Mouse (Mus musculus) brain, embryonic 14.5 days (tissue): ENCODE results near the gene Bax. TPM values are rescaled to one million over a fixed set of nuclear protein-coding genes. Genes with fewer than 3 reads are reported as not detected.

ENCODE experiments used
- DNase-seq: peaks from one replicate; pipeline ENCODE4 v3.0.0-alpha.2; 2011; ENCODE audit warnings: low read depth
- CTCF ChIP-seq: fragments of 200-500 bp; IDR thresholded peaks from 2 replicates; pipeline ENCODE4 v1.5.1; 2012; ENCODE audit warnings: inconsistent platforms, mild to moderate bottlenecking, moderate library complexity, borderline replicate concordance; ENCODE audit not compliant: insufficient read depth, insufficient read length; ENCODE audit errors: extremely low read depth
- POLR2A ChIP-seq: fragments of 200-500 bp; IDR thresholded peaks from 2 replicates; pipeline ENCODE4 v1.6.1; 2012; ENCODE audit warnings: mild to moderate bottlenecking, inconsistent platforms, borderline replicate concordance; ENCODE audit not compliant: poor library complexity, insufficient read depth, insufficient read length, severe bottlenecking; ENCODE audit errors: extremely low read depth
- polyA plus RNA-seq: library from polyadenylated mRNA; depleted of rRNA; stranded (reverse); fragments of >200 nt; gene quantifications from 2 replicates; pipeline ENCODE4 v1.2.3, GENCODE M21; 2012; rRNA removed

Bax gene
- polyA plus RNA-seq, result 168 and 237 TPM in 2 replicates

- TF ChIP-seq POLR2A (peak; percentile 94), CTCF (no peak)
- DNase-seq, result peak; percentile 98
Observed at GRCm38 (mm10) chr7:45466283-45467089, at the start of gene Bax. Bax (minus strand) TSS chr7:45466898.

- DNase-seq, result no peak
Observed at GRCm38 (mm10) chr7:45515436-45515835, 48.7 kb upstream of the Bax start.

GRCm38 (mm10) chr7:45514411-45514810 is 47.7 kb upstream of the Bax start:
- no peak for DNase-seq
- TF ChIP-seq POLR2A, result no peak
- TF ChIP-seq CTCF, result no peak

More at GRCm38 (mm10) chr7:45515436-45515835, 48.7 kb upstream of the Bax start:
- TF ChIP-seq POLR2A, result no peak
- no peak for TF ChIP-seq CTCF

- peak; percentile 96 for DNase-seq
- TF ChIP-seq CTCF (no peak), POLR2A (peak; percentile 23; the same call in 1 of the 2 replicates)
Observed at GRCm38 (mm10) chr7:45509912-45510787, 43.5 kb upstream of the Bax start, which contains the start of gene Nucb1. Nucb1 (minus strand) TSS chr7:45510406.

GRCm38 (mm10) chr7:45509181-45509882 is 42.6 kb upstream of the Bax start:
- DNase-seq, result no peak
- TF ChIP-seq POLR2A, result no peak
- no peak for TF ChIP-seq CTCF

- no peak for DNase-seq
- TF ChIP-seq CTCF, result no peak
- TF ChIP-seq POLR2A, result no peak
Observed at GRCm38 (mm10) chr7:45508561-45508960, 41.9 kb upstream of the Bax start.

GRCm38 (mm10) chr7:45507583-45507982 is 40.9 kb upstream of the Bax start:
- TF ChIP-seq POLR2A (no peak), CTCF (no peak)
- DNase-seq, result no peak

- TF ChIP-seq CTCF, result no peak
- no peak for TF ChIP-seq POLR2A
- no peak for DNase-seq
Observed at GRCm38 (mm10) chr7:45498427-45498826, 31.7 kb upstream of the Bax start.

GRCm38 (mm10) chr7:45494548-45494947 is 27.9 kb upstream of the Bax start:
- TF ChIP-seq POLR2A, result no peak
- TF ChIP-seq CTCF, result no peak
- DNase-seq, result no peak

- no peak for DNase-seq
- TF ChIP-seq POLR2A (no peak), CTCF (no peak)
Observed at GRCm38 (mm10) chr7:45492951-45493350, 26.3 kb upstream of the Bax start.

GRCm38 (mm10) chr7:45492225-45492844 is 25.6 kb upstream of the Bax start:
- no peak for DNase-seq
- TF ChIP-seq CTCF (no peak), POLR2A (no peak)

- no peak for TF ChIP-seq POLR2A
- TF ChIP-seq CTCF, result no peak
- DNase-seq, result no peak
Observed at GRCm38 (mm10) chr7:45491264-45491663, 24.6 kb upstream of the Bax start.
